Comparison of ENCODE assay signal across 21 mouse cellular contexts in genomic region chr9:61367156-61367555, GRCm38 (mm10). TPM values are rescaled to one million over a fixed set of nuclear protein-coding genes. Genes with fewer than 3 reads are reported as not detected.
DNase-seq lines count a peak whose midpoint lies in the region; ATAC-seq and TF ChIP-seq lines count a peak whose summit lies in the region.
"Had no signal": no experiment of that assay in that cellular context is flagged by ENCODE, and none has a peak within 500 bp of the region (broad histone marks: within the 10 kb centered on the region; RNA-seq: fewer than 3 reads in every experiment).

No protein-coding gene starts in this region.

- peaks cover 62% of the 10 kb centered on the region for H3K27me3 ChIP-seq in midbrain, embryonic 10.5 days (ENCODE audit: low read depth, poor library complexity, severe bottlenecking)
- peaks cover 32% of the 10 kb centered on the region for H3K27me3 ChIP-seq in midbrain, embryonic 11.5 days (ENCODE audit: control insufficient read depth, insufficient read depth, low read length)
- H3K27me3 ChIP-seq in ES-Bruce4 (ENCODE audit: control insufficient read depth, insufficient read depth, low read length, poor library complexity, severe bottlenecking), result no peaks in the 10 kb centered on the region
- no peaks in the 10 kb centered on the region for H3K27me3 ChIP-seq in intestine, embryonic 15.5 days (replicated peaks)
- H3K27me3 ChIP-seq: Patski had no signal

- no peak overlapping the region for H3K4me3 ChIP-seq in midbrain, embryonic 10.5 days
- no peak overlapping the region for H3K4me3 ChIP-seq in midbrain, embryonic 11.5 days (ENCODE audit: low read depth, low read length)
- H3K4me3 ChIP-seq in ES-Bruce4 (ENCODE audit: low read depth, low read length), result no peak overlapping the region
- H3K4me3 ChIP-seq in intestine, embryonic 15.5 days (replicated peaks), result no peak overlapping the region
- H3K4me3 ChIP-seq: embryonic facial prominence, embryonic 10.5 days; embryonic facial prominence, embryonic 12.5 days; forebrain, embryonic 13.5 days; forebrain, embryonic 15.5 days had no signal

- TF ChIP-seq CTCF in ES-Bruce4 (IDR thresholded peaks at IDR 0.05; ENCODE audit: low read depth, low read length), result no peak

- WGBS in midbrain, embryonic 10.5 days, result 16% methylated on average over 4 of the region's 4 CpGs
- WGBS in midbrain, embryonic 11.5 days, result 14% methylated on average over 4 of the region's 4 CpGs
- WGBS in intestine, embryonic 15.5 days, result 25% methylated on average over 4 of the region's 4 CpGs

- DNase-seq in midbrain, embryonic 10.5 days (ENCODE audit: low spot score), result no peak
- no peak for DNase-seq in midbrain, embryonic 11.5 days (ENCODE audit: low spot score, missing footprints)
- peak; percentile 79 for DNase-seq in R1 (ENCODE audit: low read depth, low spot score)
- no peak for DNase-seq in heart, adult 9 months (ENCODE audit: low spot score in 2 of 2)
- no peak for DNase-seq in thymus, adult 18-20 months
- DNase-seq: adrenal gland, adult 8-10 months; adrenal gland, postnatal 14 days; adrenal gland, postnatal 36 days; cerebellum, adult 8-10 months; cerebellum, postnatal 10 days; cerebellum, postnatal 25 days; forebrain, postnatal 0 days had no signal

- peak; percentile 56; the same call in 1 of the 2 replicates for TF ChIP-seq EP300 in ES-Bruce4 (IDR thresholded peaks at IDR 0.05; ENCODE audit: insufficient read depth, low read depth, low read length)

- H3K4me1 ChIP-seq in midbrain, embryonic 10.5 days, result peaks cover 81% of the 10 kb centered on the region
- peaks cover 37% of the 10 kb centered on the region for H3K4me1 ChIP-seq in midbrain, embryonic 11.5 days (ENCODE audit: control insufficient read depth, insufficient read depth, low read length)
- peaks cover 6% of the 10 kb centered on the region for H3K4me1 ChIP-seq in ES-Bruce4 (ENCODE audit: control insufficient read depth, insufficient read depth, low read length)
- H3K4me1 ChIP-seq in intestine, embryonic 15.5 days (replicated peaks), result peaks cover 40% of the 10 kb centered on the region

- no peak for TF ChIP-seq POLR2A in ES-Bruce4 (IDR thresholded peaks at IDR 0.05; ENCODE audit: insufficient read depth, low read length)

- H3K4me2 ChIP-seq in midbrain, embryonic 11.5 days, result no peak overlapping the region
- H3K4me2 ChIP-seq in intestine, embryonic 15.5 days (replicated peaks), result no peak overlapping the region
- H3K4me2 ChIP-seq: embryonic facial prominence, embryonic 12.5 days; forebrain, embryonic 13.5 days; forebrain, embryonic 15.5 days had no signal

- 0 out of 2 replicates have a peak overlapping the region, but pooled peaks have one; percentile 6 for H3K27ac ChIP-seq in midbrain, embryonic 10.5 days (replicated peaks)
- H3K27ac ChIP-seq in midbrain, embryonic 11.5 days (ENCODE audit: low read depth, low read length), result no peak overlapping the region
- H3K27ac ChIP-seq in ES-Bruce4 (ENCODE audit: insufficient read depth, low read length), result 0 out of 2 replicates have a peak overlapping the region, but pooled peaks have one; percentile 5
- no peak overlapping the region for H3K27ac ChIP-seq in intestine, embryonic 15.5 days
- H3K27ac ChIP-seq: embryonic facial prominence, embryonic 10.5 days; embryonic facial prominence, embryonic 12.5 days; forebrain, embryonic 13.5 days; forebrain, embryonic 15.5 days had no signal

- H3K9me3 ChIP-seq in midbrain, embryonic 10.5 days (replicated peaks), result no peaks in the 10 kb centered on the region
- no peaks in the 10 kb centered on the region for H3K9me3 ChIP-seq in midbrain, embryonic 11.5 days (ENCODE audit: control insufficient read depth, low read length)
- no peaks in the 10 kb centered on the region for H3K9me3 ChIP-seq in ES-Bruce4 (replicated peaks; ENCODE audit: control insufficient read depth, insufficient read depth, low read length, poor library complexity, severe bottlenecking)
- no peaks in the 10 kb centered on the region for H3K9me3 ChIP-seq in intestine, embryonic 15.5 days
- H3K9me3 ChIP-seq: embryonic facial prominence, embryonic 10.5 days; embryonic facial prominence, embryonic 12.5 days; forebrain, embryonic 13.5 days; forebrain, embryonic 15.5 days had no signal

- H3K36me3 ChIP-seq in midbrain, embryonic 10.5 days, result no peaks in the 10 kb centered on the region
- H3K36me3 ChIP-seq in midbrain, embryonic 11.5 days (ENCODE audit: control insufficient read depth, insufficient read depth, low read length), result no peaks in the 10 kb centered on the region
- no peaks in the 10 kb centered on the region for H3K36me3 ChIP-seq in ES-Bruce4 (ENCODE audit: control insufficient read depth, insufficient read depth, low read length, poor library complexity, severe bottlenecking)
- no peaks in the 10 kb centered on the region for H3K36me3 ChIP-seq in intestine, embryonic 15.5 days
- H3K36me3 ChIP-seq: embryonic facial prominence, embryonic 10.5 days; embryonic facial prominence, embryonic 12.5 days; forebrain, embryonic 15.5 days; G1E had no signal

- no peak for ATAC-seq in midbrain, embryonic 11.5 days (ENCODE audit: low FRiP score)
- ATAC-seq in intestine, embryonic 15.5 days, result no peak
- ATAC-seq: activated CD4-positive, CD25-positive, alpha-beta regulatory T cell, adult 4 months; forebrain, embryonic 13.5 days; forebrain, embryonic 15.5 days; forebrain, postnatal 0 days had no signal

- H3K9ac ChIP-seq in midbrain, embryonic 11.5 days (ENCODE audit: low read length), result no peak overlapping the region
- no peak overlapping the region for H3K9ac ChIP-seq in ES-Bruce4 (ENCODE audit: low read depth, poor library complexity, severe bottlenecking)
- no peak overlapping the region for H3K9ac ChIP-seq in intestine, embryonic 15.5 days
- H3K9ac ChIP-seq: embryonic facial prominence, embryonic 12.5 days; forebrain, embryonic 13.5 days; forebrain, embryonic 15.5 days; forebrain, postnatal 0 days had no signal

RNA-seq across cellular contexts. Expression of gene Tle3, which starts 5.0 kb away (rescaled TPM):
- 48.7 and 55.8 TPM in 2 replicates for polyA plus RNA-seq in midbrain, embryonic 10.5 days (2016; fragmentation: Nextera tagmentation; extraction: Ambion mirVana)
- polyA plus RNA-seq in midbrain, embryonic 11.5 days (2014; fragmentation: Nextera tagmentation; extraction: Ambion mirVana), result 38.2 and 38.9 TPM in 2 replicates
- 122 and 146 TPM in 2 replicates for polyA plus RNA-seq in ES-Bruce4 (2011; ENCODE audit: insufficient read depth, insufficient read length, low read depth, missing spikeins)
- 18.6 and 20.3 TPM in 2 replicates for polyA plus RNA-seq in intestine, embryonic 15.5 days (2015; fragmentation: Nextera tagmentation; extraction: Ambion mirVana)

Comparison
In these comparisons a context has a peak if more than half of its experiments do, and no peak if none do; other contexts are left out.
1. H3K27ac ChIP-seq: peak in midbrain, embryonic 10.5 days (single experiment) and ES-Bruce4 (single experiment); none in midbrain, embryonic 11.5 days (single experiment) and intestine, embryonic 15.5 days (single experiment).